Mouse (Mus musculus) spleen, adult 12 weeks (tissue): ENCODE measurements around the gene Lrp11.
"Not testable (repeated sequence)": the region's sequence is repeated elsewhere in the genome, so short reads cannot be mapped to it uniquely, and the experiment has no call there.

Source experiments
- DNase-seq: peaks from one replicate; pipeline ENCODE4 v3.0.0; 2022; ENCODE audit warnings: low spot score

Lrp11 gene

DNA sequence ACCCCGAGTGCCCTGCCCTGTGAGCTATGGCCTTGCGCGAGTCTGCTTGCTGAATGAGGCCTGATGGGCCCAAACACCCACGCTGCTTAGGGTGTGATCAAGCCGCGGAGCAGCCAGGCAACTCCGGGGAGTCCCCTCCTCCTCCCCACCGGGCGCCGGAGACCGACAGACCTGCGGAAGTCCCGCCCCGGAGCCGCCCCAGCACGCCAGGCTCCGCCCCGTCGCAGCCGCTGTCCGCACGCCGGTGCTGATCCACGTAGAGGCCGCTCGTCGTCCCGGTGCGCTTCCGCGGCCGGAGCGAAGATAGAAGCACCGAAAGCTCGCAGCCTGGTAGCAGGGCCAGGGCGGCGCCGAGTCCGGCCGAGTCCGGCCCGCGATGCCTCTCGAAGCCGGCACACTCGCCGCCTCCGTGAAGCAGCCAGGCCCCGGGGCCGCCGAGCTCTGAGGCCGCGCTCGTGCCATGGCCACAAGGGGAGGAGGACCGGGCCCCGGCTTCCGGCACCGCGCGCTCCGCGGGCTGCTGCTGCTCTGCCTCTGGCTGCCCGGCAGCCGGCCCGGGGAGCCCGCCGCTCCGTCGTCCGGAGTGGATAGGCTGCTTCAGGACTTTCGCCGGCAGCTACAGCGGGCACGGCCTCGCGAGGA, at the start of gene Lrp11:
TSS of gene Lrp11 (plus strand) at position 209 of the 642 bp plus-strand sequence.
- peak; percentile 87 for DNase-seq

DNA sequence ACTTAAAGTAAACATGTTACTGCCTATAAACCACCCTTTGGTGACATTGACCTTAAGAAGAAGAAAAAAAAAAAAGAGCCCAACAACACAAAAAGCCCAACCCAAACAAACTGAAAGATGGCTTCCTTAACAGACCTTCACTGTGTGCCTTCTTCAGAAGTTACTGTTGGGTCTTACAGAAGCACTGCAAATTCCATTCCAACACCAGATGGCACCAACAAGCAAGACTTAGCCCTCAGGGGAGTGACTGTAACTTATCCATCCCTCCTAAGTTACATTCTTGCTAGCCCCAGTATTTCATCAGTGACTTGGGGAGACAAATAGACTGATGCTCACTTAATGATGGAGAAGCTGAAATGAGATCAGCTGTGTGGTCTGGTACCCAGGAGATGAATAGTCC, 11.6 kb upstream of the Lrp11 start:
- no peak for DNase-seq

DNA sequence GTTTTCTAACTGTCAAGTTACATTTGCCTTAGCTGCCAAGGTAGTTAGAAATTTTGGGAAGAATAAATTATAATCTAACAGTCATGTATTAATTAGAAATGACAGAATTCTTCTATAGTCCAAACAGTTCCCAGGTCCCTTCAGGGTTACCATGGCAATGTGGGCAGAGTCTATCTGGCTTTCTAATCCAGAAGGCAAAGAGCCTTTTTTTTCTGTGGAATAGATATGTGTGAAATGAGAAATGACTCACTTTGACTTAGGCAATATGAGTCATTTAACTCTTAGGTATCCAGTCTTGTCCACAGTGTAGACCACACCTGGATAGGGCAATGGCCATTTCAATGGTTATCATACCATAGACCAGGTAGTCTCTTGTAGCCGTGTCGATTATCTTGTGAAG, 8.2 kb upstream of the Lrp11 start:
- no peak for DNase-seq

DNA sequence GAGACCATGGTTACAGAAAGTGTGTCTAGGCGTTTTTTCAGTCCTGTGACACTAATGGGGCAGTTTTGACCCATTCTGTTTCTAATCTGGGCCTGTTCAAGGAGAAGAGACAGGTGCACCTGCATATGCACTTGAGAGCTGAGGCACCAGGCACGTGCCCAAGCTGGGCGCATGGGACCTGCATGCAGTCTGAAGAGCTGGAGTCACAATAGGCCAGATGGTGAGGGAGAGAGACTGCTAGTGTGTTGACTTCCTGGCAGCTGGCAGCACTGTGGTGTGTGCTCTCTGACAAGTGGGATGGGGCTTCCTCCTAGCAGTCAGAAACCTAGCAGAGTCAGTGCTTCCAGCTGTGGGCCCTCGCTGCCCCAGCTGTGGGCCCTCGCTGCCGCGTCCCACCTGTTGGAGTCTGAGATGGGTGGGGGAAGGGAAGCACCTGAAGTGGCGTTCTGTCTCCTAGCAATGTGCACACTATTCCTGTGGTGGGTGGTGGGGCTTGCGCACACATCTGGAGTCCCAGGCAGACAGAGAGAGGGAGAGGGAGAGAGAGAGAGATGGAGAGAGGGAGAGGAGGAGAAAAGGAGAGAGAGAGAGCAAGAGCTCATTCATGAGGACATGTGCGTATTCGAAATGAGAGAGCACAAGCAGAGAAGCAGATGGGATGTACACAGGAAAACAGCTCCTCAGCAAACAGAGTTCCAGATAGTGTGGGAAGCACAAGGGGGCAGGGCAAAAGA, 7.3 kb upstream of the Lrp11 start:
- no peak for DNase-seq

DNA sequence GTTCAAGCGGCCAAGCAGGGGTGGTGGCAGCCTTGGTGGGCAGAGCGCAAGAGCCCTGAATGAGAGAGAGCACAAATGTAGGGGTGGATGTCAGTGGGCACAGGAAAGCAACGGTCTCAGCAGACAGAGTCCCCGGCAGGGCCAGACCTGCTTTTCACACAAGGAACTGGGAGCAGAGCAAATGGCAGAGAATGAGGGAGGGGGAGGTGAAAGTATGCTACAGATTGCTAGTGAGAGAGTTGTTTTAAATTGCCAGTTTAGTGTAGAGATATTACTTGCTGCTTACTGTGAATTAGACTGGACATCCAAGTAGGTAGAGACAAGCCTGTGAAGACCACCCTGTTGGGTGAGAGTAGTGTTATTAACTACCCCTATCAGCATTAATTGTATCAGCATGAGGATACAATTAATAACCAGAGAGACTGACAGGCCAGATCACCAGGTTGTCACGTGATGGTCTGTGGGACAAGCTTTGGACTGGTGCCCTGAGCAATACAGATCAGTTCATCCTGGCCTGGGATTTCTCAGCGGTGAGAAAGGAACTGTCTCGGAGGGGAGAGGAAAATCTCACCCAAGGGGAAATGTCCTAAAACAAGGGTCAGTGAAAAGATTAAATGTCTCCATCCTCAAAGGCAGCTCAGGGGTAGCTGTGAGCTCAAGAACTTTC, 6.6 kb upstream of the Lrp11 start:
- no peak for DNase-seq

DNA sequence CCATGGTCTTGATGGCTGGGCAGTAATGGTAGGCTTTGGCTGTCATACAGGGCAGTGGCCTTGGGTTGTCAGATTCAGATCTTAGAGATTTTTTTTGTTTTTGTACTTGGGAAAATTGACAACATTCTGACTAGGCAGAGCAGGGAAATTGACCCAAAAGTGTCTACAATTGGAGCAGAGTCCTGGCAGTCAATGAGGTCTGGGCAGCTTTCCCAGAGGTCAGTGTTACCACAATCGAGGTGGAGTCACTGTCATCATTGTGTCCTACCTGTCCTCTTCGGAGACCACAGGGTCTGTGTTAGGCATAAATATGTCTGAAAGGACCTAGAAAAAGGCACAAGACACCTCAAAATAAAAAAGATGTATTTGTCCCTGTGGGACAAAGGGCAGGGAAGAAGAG, 2.8 kb upstream of the Lrp11 start:
- no peak for DNase-seq

DNA sequence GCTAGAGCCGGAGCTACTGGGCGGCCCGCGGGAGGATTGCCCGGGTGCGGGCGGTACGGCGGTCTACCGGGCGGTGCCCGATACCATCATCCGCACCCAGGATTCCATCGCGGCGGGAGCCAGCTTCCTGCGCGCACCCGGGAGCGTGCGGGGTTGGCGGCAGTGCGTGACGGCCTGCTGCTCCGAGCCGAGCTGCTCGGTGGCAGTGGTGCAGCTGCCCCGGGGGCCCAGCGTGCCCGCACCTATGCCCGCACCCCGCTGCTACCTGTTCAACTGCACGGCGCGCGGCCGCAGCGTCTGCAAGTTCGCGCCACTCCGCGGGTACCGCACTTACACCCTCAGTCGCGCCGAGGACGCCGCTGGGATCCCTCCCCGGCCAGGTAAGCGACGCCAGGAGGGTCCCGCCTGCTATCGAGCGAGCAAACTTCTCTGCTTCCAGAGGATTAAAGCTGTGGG, 662 bp downstream of the Lrp11 start:
- DNase-seq = no peak

DNA sequence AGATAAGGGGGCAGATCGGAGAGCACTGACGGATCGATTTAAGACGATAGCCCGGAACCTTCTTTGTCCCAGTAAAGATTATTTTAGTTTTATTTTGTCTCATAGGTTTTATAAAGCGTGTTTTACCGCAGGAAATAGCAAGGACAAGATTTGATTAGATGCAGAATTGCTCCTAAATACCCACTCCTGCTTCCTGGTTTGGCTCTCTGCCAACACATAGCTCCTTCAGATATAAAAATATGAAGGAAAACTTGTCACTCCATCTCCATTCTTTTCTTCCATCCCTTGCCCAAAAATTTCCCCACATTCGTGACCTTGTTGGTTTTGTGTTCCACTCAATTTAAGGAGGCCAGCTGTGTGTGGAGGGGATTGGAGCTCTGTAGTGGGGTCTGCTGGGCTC, 1.2 kb downstream of the Lrp11 start:
- DNase-seq = no peak

DNA sequence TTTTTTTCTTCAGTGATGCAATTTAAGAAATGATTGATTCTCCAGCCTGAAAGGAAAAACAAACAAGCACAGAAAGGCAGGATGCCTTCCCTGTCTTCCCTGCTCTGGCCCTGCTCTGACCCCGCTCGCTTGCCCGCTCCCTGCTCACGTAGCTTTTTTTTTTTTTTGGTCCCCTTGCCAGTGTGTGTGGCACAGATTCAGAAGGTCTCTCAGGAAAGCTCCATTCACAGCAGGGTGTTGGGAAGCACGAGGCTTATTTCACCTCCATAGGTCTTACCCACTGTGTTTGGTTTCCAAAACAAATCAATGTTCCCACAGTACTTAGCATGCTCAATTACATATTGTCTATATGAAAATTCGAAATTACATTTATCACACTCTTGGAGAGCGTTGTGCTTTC, 5.2 kb downstream of the Lrp11 start:
- DNase-seq = no peak

DNA sequence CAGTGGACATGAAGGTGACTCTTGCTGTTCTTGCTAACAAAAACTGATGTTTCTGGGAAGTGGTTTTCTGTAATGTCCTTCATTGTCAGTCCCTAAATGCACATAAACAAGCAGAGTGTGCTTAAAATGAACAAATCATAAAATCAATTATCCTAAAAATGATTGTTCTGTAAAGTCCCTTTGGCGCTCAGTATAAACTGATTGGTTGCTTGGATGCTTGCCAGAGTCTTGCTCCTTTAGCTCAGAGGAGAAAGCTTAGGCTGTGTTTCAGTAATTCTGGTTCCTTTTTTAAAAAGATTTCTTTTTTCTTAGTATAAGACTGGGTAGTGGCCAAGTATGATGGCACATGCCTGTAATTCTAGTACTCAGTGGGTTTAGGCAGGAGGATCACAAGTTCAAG, 6.7 kb downstream of the Lrp11 start:
- no peak for DNase-seq

DNA sequence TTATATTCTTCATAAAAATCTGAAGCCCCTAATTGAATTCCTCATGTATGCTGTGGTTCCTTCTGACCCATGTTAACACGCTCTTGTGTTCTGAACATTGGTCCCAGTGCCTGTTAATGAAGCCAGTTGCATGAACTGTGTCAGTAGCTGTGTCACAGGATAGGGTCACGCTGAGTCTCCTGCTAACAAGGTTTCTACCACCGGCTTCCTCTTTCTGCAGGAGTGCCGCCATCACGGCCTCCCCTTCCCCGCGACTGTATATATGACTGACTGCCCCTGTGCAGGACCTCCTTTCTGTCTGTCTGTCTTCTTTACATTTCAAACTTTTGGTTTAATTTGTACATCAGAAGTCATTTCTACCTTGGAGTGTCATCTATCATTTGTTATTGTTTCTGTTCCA, 8.6 kb downstream of the Lrp11 start:
- no peak for DNase-seq

DNA sequence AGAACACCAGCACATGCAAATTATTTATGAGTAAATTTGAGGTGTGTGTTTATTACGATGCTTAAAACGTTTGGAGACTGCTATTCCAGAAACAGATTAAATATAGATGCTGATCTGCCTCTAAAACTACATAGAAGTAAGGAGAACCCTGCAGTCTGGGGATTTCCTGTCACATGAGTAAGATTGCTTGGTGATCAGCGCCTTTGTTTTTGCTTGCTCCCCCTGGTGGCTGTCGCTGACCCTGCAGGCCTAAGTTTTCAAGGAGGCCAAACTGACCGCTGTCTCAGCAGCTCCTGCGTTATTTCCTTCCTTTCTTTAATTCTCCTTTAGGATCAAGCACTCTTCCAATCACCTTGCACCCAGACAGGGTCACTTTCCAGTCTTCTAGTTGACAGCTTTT, 11.0 kb downstream of the Lrp11 start:
- peak; percentile 45 for DNase-seq

DNA sequence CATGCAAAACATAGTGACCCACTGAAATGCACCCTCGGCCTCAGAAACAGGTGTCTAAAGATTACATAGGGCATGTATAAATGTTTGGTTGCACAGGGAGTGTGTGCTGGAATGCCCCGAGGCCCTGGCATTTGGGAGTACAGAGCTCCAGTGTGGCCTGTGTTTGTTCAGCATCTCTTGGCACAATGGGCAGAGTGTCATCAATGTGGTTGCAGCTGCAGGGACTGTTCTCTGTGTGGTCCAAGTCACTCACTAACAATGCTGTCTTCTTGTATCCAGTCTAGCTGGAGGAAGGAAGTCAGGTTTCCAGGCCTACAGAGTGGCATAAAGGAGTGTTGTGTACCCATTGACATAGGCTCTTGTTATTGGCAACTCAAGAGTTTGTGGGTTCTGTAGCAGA, 15.6 kb downstream of the Lrp11 start:
- no peak for DNase-seq

DNA sequence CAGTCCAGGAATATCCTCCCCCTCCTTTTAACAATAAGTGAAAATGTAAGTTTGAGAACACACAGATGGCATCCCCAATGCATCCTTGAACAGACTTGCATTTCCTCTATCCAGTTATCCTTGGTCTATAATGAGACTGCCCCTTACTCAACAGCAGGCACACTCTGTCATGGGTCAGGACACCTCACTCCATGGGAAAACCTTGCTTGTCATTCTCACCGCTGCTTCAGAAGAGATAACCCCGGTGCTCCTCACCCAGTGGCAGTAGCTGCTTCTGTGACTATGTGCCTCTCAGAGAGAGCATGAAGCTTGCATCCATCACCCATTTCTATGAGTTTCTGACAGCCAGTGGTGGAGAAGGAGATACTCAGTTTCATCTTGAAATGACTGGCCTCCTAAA, 16.8 kb downstream of the Lrp11 start:
- no peak for DNase-seq

DNA sequence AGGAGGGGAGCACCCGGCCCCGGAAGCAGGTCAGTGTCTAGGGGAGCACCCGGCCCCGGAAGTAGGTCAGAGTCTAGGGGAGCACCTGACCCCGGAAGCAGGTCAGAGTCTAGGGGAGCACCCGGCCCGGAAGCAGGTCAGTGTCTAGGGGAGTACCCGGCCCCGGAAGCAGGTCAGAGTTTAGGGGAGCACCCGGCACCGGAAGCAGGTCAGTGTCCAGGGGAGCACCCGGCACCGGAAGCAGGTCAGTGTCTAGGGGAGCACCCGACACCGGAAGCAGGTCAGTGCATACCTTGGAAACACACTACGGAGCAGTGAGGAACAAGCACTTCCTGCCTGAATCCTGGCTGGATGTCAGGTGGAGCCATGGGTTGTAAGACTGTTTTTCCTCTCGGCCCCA, 19.0 kb downstream of the Lrp11 start:
- DNase-seq = no peak

DNA sequence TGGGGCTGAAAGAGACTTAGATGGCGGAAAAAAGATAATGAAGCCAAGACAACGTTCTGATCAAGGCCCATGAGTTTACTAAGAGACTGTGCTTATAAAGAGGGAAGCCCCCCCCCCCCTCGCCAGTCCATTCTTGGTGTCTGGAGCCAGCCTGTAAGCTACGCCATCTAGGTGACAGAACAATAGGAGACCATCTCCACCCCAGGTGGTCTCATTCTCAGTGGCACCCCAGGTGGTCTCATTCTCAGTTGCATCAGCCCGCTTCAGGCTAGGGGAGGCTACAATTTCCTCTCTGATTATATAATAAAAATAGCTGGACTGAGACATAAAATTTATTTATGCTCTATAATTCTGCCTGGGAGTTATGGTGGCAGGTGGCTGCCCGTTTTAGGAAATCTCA, 22.0 kb downstream of the Lrp11 start:
- DNase-seq = no peak

DNA sequence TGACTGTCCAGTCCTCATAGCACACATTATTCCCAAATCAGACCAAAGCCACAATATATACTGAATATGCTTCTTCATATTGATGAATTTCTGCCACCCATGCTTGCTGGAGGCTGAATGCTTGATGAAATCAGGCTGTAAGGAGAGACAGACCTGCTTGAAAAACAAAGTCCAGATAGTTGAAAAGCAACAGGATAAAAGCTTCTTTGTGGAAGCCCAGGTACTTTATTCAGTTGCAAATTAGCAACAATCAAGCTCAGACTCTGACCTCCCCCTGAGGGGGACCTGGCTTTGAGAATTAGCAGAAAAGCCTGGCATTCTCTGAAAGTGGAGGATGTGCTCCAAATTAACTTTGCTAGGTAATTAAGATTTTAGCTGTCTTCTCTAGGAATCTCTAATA, 22.6 kb downstream of the Lrp11 start:
- DNase-seq = not testable (repeated sequence)

DNA sequence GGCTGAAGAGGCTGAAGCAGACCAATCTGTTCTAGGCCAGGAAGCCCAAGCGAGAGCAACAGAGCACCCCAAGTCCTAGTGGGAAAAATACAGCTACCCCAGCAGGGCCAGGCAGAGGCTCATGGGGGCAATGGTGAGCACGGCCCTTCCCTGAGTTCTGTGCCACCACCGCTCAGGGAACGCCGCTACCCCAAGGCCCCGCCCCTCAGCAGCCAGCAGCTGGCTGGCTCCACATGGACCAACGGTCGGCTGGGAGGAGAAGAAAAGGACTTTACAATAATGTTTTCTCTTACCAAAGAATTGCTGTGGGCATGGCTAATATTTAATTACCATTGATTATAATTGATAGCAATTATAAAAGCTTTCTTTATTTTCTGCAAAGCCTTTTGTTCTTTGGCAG, 25.2 kb downstream of the Lrp11 start:
- DNase-seq = no peak

DNA sequence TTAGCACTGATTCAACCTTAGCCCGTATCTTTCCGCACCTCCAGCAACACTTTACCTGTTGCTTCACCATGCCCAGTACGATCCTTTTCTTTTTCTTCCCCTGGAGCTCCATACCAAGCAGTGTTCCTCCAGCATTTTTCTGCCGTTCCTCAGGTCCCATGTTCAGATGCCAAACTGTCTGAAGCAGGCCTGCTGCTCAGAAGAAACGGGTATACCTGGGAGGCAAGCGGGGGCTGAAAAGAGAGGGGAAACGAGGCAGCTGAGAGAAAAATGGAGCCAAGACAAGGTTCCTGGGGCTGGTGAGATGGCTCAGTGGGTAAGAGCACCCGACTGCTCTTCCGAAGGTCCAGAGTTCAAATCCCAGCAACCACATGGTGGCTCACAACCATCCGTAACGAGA, 27.5 kb downstream of the Lrp11 start:
- DNase-seq = not testable (repeated sequence)

DNA sequence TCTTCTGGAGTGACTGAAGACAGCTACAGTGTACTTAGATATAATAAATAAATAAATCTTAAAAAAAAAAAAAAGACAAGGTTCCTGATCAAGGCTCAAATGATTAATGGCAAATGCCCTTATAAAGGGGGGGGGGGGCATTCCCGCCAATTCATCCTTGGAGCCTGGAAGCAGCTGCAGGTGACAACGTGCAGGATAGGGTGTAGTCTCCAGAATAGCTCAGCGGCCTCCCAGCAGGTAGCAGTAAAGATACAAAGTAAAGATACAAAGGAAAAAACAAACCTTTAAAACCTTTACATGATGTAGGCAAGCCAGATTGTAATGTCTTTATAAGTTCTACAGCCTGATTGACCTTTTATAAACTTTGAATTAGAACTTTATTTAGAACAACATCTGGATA, 28.0 kb downstream of the Lrp11 start:
- DNase-seq = not testable (repeated sequence)

DNA sequence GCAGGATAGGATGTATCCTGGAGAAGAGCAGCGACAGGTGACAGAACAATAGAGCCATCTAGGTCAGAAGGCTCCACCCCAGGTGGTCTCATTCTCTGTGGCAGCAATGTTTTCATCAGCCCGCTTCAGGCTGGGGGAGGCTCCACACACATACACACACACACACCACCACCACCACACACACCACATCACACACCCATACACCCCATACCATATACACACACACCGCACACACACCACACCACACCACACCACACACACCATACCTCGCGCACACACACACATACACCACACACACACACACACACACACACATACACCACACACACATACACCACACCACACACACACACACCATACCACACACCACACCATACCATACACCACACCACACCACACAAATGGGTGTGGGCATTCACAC, 30.2 kb downstream of the Lrp11 start:
- no peak for DNase-seq

DNA sequence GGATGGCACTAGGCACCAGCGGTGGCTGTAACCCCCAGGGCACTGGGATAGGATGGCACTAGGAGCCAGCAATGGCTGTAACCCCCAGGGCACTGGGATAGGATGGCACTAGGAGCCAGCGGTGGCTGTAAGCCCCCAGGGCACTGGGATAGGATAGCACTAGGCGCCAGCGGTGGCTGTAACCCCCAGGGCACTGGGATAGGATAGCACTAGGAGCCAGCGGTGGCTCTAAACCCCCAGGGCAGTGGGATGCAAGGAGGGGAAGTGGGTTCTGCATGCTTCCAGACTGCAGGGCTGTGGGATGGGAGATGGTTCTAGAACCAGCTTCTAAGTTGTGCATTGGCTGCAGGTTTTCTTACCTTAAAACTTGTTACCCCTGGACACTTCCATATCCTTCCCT, 31.1 kb downstream of the Lrp11 start:
- DNase-seq = no peak

DNA sequence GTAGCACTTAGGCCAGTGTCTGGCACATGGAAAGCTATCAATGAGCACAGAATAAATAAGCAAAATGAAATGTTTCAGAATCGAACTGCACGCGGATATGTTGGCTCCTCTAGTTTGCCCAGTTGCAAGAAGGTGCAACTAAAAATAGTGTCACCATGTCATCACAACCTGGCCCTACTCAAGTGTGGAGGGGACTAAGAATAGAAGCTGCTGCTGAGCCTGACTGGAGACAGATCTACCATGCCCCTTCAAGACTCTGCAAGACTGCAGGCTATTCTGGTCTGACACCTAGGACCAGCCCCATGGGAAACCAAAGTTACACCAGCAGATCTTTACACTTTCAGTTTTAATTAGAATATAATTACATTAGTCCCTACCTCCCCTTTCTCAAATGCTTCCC, 32.8 kb downstream of the Lrp11 start:
- no peak for DNase-seq
